Mouse (Mus musculus) WW6 (cell line): ENCODE data around the gene Snx20.
"Not testable (repeated sequence)": the region's sequence is repeated elsewhere in the genome, so short reads cannot be mapped to it uniquely, and the experiment has no call there.

Source experiments
- DNase-seq: peaks from one replicate; pipeline ENCODE4 v3.0.0-alpha.2; 2013; ENCODE audit warnings: low read depth, low spot score

Snx20 gene

GRCm38 (mm10) chr8:88635474-88636397 lies at the start of gene Snx20:
Snx20 (minus strand) TSS chr8:88636128.
- no peak for DNase-seq

GRCm38 (mm10) chr8:88683656-88684289 lies 47.8 kb upstream of the Snx20 start:
- DNase-seq: no peak

GRCm38 (mm10) chr8:88681046-88681445 lies 45.1 kb upstream of the Snx20 start:
- no peak for DNase-seq

- DNase-seq: no peak
Observed at GRCm38 (mm10) chr8:88680566-88680965, 44.6 kb upstream of the Snx20 start.

GRCm38 (mm10) chr8:88677071-88677470 lies 41.1 kb upstream of the Snx20 start:
- DNase-seq: no peak

- no peak for DNase-seq
Observed at GRCm38 (mm10) chr8:88675372-88676165, 39.6 kb upstream of the Snx20 start.

GRCm38 (mm10) chr8:88673859-88674258 lies 37.9 kb upstream of the Snx20 start:
- DNase-seq: no peak

- no peak for DNase-seq
Observed at GRCm38 (mm10) chr8:88671575-88671974, 35.6 kb upstream of the Snx20 start.

GRCm38 (mm10) chr8:88670782-88671181 lies 34.9 kb upstream of the Snx20 start:
- DNase-seq: no peak

- DNase-seq: no peak
Observed at GRCm38 (mm10) chr8:88668400-88669086, 32.6 kb upstream of the Snx20 start.

GRCm38 (mm10) chr8:88666435-88666834 lies 30.5 kb upstream of the Snx20 start:
- no peak for DNase-seq

GRCm38 (mm10) chr8:88664947-88665346 lies 29.0 kb upstream of the Snx20 start:
- no peak for DNase-seq

- no peak for DNase-seq
Observed at GRCm38 (mm10) chr8:88664121-88664520, 28.2 kb upstream of the Snx20 start.

GRCm38 (mm10) chr8:88662401-88662821 lies 26.5 kb upstream of the Snx20 start:
- DNase-seq: no peak

GRCm38 (mm10) chr8:88659873-88660272 lies 23.9 kb upstream of the Snx20 start:
- no peak for DNase-seq

GRCm38 (mm10) chr8:88655334-88655733 lies 19.4 kb upstream of the Snx20 start:
- no peak for DNase-seq

GRCm38 (mm10) chr8:88651122-88651521 lies 15.2 kb upstream of the Snx20 start:
- DNase-seq: not testable (repeated sequence)

- no peak for DNase-seq
Observed at GRCm38 (mm10) chr8:88650016-88650708, 14.2 kb upstream of the Snx20 start.

GRCm38 (mm10) chr8:88648322-88648721 lies 12.4 kb upstream of the Snx20 start:
- DNase-seq: no peak

GRCm38 (mm10) chr8:88646837-88647778 lies 11.2 kb upstream of the Snx20 start, which contains the start of gene Nod2:
Nod2 (plus strand) TSS chr8:88647315.
- peak; percentile 81 for DNase-seq
